Mouse (Mus musculus): Measurements from ENCODE around the gene Gm609. TPM values are rescaled to one million over a fixed set of nuclear protein-coding genes. Genes with fewer than 3 reads are reported as not detected.
"Not testable (repeated sequence)": the region's sequence is repeated elsewhere in the genome, so short reads cannot be mapped to it uniquely, and the experiment has no call there.

The Gm609 gene
- polyA plus RNA-seq, 1 experiment from 2014 or later: not detected

DNA sequence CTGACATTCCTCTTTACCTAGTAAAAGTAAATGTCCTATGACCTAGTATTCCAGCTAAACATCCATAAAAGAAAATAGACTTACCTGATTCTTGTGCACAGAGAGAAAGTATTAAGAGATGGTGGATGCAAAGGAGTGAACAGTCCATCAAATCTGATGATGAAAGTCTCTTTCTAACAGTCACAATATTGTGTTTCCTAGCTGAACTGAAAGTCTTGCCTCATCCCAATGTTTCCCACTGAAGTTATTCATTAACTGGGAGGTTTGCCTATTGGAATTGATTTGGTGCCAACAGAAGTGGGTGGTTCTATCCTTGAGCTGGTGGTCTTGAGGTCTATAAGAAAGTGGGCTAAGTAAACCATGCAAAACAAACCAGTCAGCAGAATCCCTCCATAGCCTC lies 38.0 kb downstream of the Gm609 start:
- no peaks in the 10 kb centered on the region for H3K27me3 ChIP-seq (replicated peaks; ENCODE audit: control insufficient read depth, insufficient read depth, low read length)
- ATAC-seq (no peak), DNase-seq (ENCODE audit: low spot score) (no peak)
- H3K4me3 ChIP-seq (ENCODE audit: low read depth, low read length): no peak overlapping the region
- no peaks in the 10 kb centered on the region for H3K36me3 ChIP-seq (ENCODE audit: control insufficient read depth, insufficient read depth, low read length)
- no peaks in the 10 kb centered on the region for H3K4me1 ChIP-seq (ENCODE audit: control insufficient read depth, insufficient read depth, low read length)
- no peak overlapping the region for H3K9ac ChIP-seq (ENCODE audit: low read length)
- H3K9me3 ChIP-seq (replicated peaks; ENCODE audit: control insufficient read depth, low read length): no peaks in the 10 kb centered on the region
- H3K27ac ChIP-seq (ENCODE audit: low read depth, low read length): no peak overlapping the region
- H3K4me2 ChIP-seq (ENCODE audit: low read length): no peak overlapping the region

DNA sequence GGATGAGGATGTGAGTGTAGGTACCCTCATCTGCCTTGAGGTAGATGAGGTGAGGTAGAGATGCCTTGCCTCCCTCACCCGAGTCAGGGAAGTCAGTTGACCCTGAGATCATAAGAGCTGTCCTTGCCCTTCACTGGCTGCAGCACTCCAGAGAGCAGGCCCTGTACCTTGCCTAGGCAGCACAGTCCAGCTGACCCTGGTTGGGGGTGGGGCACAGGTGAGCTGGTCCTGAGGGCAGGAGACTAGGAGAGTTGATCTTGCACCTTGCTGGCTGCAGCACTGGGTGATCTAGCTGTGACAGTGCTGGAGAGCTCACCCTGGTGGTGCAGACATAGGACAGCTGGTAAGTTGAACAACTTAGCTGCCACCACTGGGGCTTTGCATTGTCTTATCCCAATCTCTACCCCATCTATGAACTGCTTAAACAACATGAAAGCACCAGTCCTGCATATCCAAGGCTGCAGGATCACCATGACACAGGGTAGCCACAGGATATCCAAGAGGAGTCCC lies 55.5 kb downstream of the Gm609 start:
- Histone ChIP-seq H3K4me2 (ENCODE audit: low read length) (no peak overlapping the region), H3K9ac (ENCODE audit: low read length) (no peak overlapping the region), H3K4me1 (ENCODE audit: control insufficient read depth, insufficient read depth, low read length) (no peaks in the 10 kb centered on the region), H3K27ac (ENCODE audit: low read depth, low read length) (no peak overlapping the region), H3K9me3 (replicated peaks; ENCODE audit: control insufficient read depth, low read length) (no peaks in the 10 kb centered on the region), H3K27me3 (replicated peaks; ENCODE audit: control insufficient read depth, insufficient read depth, low read length) (no peaks in the 10 kb centered on the region), H3K36me3 (ENCODE audit: control insufficient read depth, insufficient read depth, low read length) (no peaks in the 10 kb centered on the region), H3K4me3 (ENCODE audit: low read depth, low read length) (no peak overlapping the region)
- DNase-seq (ENCODE audit: low spot score) (no peak), ATAC-seq (no peak)
- WGBS: 94% methylated on average over 1 of the region's 1 CpGs

DNA sequence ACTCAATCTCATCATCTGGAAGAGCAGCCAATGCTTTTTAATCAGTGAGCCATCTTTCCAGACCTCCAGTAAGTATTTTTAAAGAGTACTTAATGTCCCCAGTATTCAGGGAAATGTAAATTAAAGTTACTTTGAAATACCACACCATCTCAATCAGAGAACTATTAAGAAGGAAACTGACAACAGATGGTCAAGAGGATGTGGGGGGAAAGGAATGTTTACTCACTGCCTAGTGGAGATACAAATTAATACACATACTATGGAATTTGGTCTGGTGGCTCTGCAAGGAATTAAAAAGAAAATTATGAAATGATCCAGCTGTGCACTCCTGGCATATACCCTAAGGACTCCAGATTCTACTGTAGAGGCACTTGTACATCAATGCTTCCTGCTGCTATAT lies 57.2 kb downstream of the Gm609 start:
- no peak for ATAC-seq
- no peak overlapping the region for H3K27ac ChIP-seq (ENCODE audit: low read depth, low read length)
- H3K36me3 ChIP-seq (ENCODE audit: control insufficient read depth, insufficient read depth, low read length): no peaks in the 10 kb centered on the region
- H3K9ac ChIP-seq (ENCODE audit: low read length): no peak overlapping the region
- no peaks in the 10 kb centered on the region for H3K9me3 ChIP-seq (replicated peaks; ENCODE audit: control insufficient read depth, low read length)
- H3K4me3 ChIP-seq (ENCODE audit: low read depth, low read length): no peak overlapping the region
- no peak overlapping the region for H3K4me2 ChIP-seq (ENCODE audit: low read length)
- no peaks in the 10 kb centered on the region for H3K4me1 ChIP-seq (ENCODE audit: control insufficient read depth, insufficient read depth, low read length)
- DNase-seq (ENCODE audit: low spot score): no peak
- no peaks in the 10 kb centered on the region for H3K27me3 ChIP-seq (replicated peaks; ENCODE audit: control insufficient read depth, insufficient read depth, low read length)

DNA sequence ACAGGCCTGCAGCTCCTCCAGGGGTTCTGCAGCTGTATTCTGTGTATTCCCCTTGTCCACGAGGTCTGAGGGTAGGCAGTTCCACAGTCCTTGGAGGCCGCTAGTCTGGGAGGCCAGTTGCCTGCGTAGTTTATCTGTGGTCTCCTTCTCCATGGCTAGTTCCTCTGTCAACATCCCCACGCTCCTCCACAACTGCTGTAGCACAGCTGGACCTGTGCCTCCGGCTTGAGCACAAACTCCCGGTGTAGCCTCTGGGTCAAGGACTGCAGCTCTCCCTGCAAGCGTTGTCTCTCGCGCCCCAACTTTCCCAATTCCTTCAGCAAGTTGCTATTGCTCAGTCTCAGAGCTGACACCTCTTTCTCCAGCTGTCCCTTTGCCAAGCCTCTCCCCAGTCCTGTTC lies 65.1 kb downstream of the Gm609 start:
- no peak for DNase-seq (ENCODE audit: low spot score)
- Histone ChIP-seq H3K27me3 (replicated peaks; ENCODE audit: control insufficient read depth, insufficient read depth, low read length) (no peaks in the 10 kb centered on the region), H3K9ac (ENCODE audit: low read length) (no peak overlapping the region), H3K27ac (ENCODE audit: low read depth, low read length) (no peak overlapping the region), H3K4me1 (ENCODE audit: control insufficient read depth, insufficient read depth, low read length) (no peaks in the 10 kb centered on the region), H3K9me3 (replicated peaks; ENCODE audit: control insufficient read depth, low read length) (no peaks in the 10 kb centered on the region), H3K4me2 (ENCODE audit: low read length) (no peak overlapping the region), H3K4me3 (ENCODE audit: low read depth, low read length) (no peak overlapping the region), H3K36me3 (ENCODE audit: control insufficient read depth, insufficient read depth, low read length) (no peaks in the 10 kb centered on the region)
- no peak for ATAC-seq
- 92% methylated on average over 9 of the region's 9 CpGs for WGBS

DNA sequence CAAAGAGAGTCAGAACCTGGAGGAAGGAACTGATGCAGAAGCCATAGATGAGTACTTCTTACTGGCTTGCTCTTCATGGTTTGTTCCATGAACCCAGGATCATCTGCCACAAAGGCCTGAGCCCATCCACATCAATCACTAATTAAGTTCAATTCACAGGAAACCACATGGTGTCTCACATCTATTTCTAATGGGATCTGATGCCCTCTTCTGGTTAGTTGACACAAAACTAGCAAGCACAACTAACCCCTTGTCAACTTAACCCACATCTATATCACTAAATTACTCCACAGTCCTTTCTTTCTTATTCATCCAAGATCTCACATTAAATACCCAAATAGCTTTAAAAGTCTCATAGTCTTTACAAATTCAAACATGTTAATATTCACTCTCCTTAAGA lies 79.3 kb downstream of the Gm609 start:
- Histone ChIP-seq H3K36me3 (ENCODE audit: control insufficient read depth, insufficient read depth, low read length) (no peaks in the 10 kb centered on the region), H3K9ac (ENCODE audit: low read length) (no peak overlapping the region), H3K4me1 (ENCODE audit: control insufficient read depth, insufficient read depth, low read length) (no peaks in the 10 kb centered on the region), H3K4me2 (ENCODE audit: low read length) (no peak overlapping the region), H3K4me3 (ENCODE audit: low read depth, low read length) (no peak overlapping the region), H3K9me3 (replicated peaks; ENCODE audit: control insufficient read depth, low read length) (no peaks in the 10 kb centered on the region), H3K27me3 (replicated peaks; ENCODE audit: control insufficient read depth, insufficient read depth, low read length) (no peaks in the 10 kb centered on the region), H3K27ac (ENCODE audit: low read depth, low read length) (no peak overlapping the region)
- DNase-seq (ENCODE audit: low spot score) (peak; percentile 28), ATAC-seq (no peak)

DNA sequence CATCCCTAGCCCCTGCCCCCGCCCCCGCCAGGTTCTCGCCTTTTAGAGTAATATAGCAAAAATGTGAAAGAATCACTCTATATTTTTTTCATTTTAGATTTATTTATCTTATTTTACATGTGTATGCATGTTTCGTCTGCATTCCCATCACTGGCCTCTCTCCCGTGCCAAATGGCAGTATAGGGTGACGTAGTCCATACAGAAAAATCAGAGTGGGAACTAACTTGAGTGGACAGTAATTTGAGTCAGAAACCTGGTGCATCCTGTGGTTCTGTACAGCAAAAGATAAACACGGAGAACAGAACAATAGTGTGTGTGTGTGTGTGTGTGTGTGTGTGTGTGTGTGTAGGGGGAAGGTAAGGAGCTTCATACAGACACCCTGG lies 83.7 kb downstream of the Gm609 start:
- H3K27me3 ChIP-seq (replicated peaks; ENCODE audit: control insufficient read depth, insufficient read depth, low read length); H3K4me1 ChIP-seq (ENCODE audit: control insufficient read depth, insufficient read depth, low read length); H3K9me3 ChIP-seq (replicated peaks; ENCODE audit: control insufficient read depth, low read length); DNase-seq (ENCODE audit: low spot score); H3K36me3 ChIP-seq (ENCODE audit: control insufficient read depth, insufficient read depth, low read length): not testable (repeated sequence)
- 31% methylated on average over 7 of the region's 7 CpGs for WGBS
- H3K4me3 ChIP-seq (ENCODE audit: low read depth, low read length): peak overlapping the region; percentile 56
- H3K4me2 ChIP-seq (ENCODE audit: low read length): peak overlapping the region; percentile 61
- peak; percentile 43 for ATAC-seq
- peak overlapping the region; percentile 92 for H3K27ac ChIP-seq (ENCODE audit: low read depth, low read length)
- peak overlapping the region; percentile 86 for H3K9ac ChIP-seq (ENCODE audit: low read length)

DNA sequence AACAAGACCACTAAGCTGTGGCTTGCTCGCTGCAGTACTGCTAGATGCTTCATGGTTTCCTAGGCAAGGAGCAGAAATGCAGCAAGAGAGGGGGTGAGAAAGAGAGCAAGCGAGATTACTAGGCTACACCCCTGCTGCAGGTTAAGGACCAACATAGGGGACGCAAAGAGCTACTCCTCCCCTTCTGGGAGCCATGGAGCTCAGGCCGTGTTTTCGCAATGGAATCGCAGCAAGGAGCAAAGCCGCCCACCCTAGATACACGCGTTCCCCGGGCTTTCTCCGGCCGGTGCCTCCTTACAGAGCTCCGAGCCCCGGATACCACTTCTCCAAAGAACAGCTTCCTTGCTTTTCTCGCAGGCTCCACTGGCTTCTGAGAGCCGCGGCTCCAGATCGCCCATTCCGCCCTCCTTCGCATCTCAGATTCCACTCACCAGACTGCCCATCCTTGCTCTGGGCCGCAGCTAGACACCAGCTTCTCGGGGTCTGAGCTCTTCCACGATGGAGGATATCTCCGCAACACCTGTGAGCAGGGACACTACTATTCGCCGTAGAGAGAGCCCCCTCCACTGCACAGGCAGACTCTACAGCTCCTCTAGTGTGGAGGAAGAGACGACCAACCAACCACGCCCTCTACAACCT lies 84.2 kb downstream of the Gm609 start, which contains the start of gene Cd200:
Cd200 (minus strand) TSS at position 629 of the 639 bp plus-strand sequence.
- Histone ChIP-seq H3K27me3 (replicated peaks; ENCODE audit: control insufficient read depth, insufficient read depth, low read length) (no peaks in the 10 kb centered on the region), H3K4me3 (ENCODE audit: low read depth, low read length) (peak within 1 kb of the TSS; percentile 56), H3K4me2 (ENCODE audit: low read length) (peak within 1 kb of the TSS; percentile 61), H3K36me3 (ENCODE audit: control insufficient read depth, insufficient read depth, low read length) (no peaks in the 10 kb centered on the region), H3K27ac (ENCODE audit: low read depth, low read length) (peak within 1 kb of the TSS; percentile 92), H3K9ac (ENCODE audit: low read length) (peak within 1 kb of the TSS; percentile 86), H3K9me3 (replicated peaks; ENCODE audit: control insufficient read depth, low read length) (no peaks in the 10 kb centered on the region), H3K4me1 (ENCODE audit: control insufficient read depth, insufficient read depth, low read length) (no peaks in the 10 kb centered on the region)
- ATAC-seq: peak; percentile 95
- under 1% methylated on average over 28 of the region's 28 CpGs for WGBS
- DNase-seq (ENCODE audit: low spot score): peak; percentile 77

DNA sequence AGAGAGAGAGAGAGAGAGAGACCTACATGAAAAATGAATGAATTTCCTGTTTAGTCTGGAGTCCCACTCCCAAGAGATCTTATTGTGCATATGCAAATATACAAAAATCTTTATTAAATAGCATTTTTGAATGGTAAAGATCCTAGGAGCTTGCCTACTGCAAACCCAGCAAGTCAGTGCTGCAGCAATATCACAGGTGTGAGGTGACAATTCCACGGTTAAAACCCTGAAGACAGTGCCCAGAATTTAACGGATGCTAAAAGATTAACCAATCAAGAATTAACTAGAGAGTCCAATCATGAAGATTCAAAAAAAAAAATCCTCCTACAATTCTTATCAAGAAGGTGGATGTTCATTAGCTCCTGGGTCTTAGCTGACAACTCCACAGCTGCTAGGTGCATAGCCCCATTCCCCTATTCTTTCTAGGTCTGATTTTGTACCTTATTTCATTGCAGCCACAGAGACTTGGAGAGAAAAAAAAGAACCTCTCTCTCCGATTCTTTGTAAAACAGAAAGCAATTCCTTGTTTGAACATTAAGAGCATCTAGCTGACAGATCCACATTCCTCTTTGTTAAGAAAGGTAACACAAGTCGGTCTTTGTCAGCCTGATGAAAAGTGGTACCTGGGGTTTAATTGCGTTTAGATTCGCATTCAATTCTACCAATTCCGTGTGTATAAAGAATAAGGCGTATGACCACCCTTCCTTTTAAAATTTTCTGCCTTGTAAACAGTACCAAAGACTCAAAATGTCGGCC lies 84.9 kb downstream of the Gm609 start:
- Histone ChIP-seq H3K9ac (ENCODE audit: low read length) (peak overlapping the region; percentile 86), H3K4me2 (ENCODE audit: low read length) (peak overlapping the region; percentile 61), H3K9me3 (replicated peaks; ENCODE audit: control insufficient read depth, low read length) (no peaks in the 10 kb centered on the region), H3K4me1 (ENCODE audit: control insufficient read depth, insufficient read depth, low read length) (no peaks in the 10 kb centered on the region), H3K4me3 (ENCODE audit: low read depth, low read length) (peak overlapping the region; percentile 56), H3K27me3 (replicated peaks; ENCODE audit: control insufficient read depth, insufficient read depth, low read length) (no peaks in the 10 kb centered on the region), H3K36me3 (ENCODE audit: control insufficient read depth, insufficient read depth, low read length) (no peaks in the 10 kb centered on the region), H3K27ac (ENCODE audit: low read depth, low read length) (peak overlapping the region; percentile 92)
- DNase-seq (ENCODE audit: low spot score) (peak; percentile 30), ATAC-seq (no peak)
- WGBS: 22% methylated on average over 9 of the region's 9 CpGs

DNA sequence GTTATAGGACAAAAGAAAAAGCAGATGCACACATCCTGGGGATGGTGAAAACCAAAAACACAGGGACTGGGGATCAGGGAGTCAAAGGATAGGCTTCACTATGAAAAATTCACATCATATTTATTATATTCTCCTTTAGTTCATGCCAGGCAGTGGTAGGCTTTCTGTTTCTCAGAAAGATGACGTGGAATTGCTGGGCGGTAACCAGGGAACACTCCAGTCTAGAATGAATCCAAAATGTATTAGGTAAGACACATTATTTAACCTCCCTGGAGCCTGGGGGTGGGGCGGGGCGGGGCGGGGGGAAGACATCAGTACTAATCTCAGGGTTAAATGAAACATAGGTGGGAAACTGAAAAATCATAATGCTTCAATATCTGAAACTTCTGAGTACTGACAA lies 85.7 kb downstream of the Gm609 start:
- H3K27me3 ChIP-seq (replicated peaks; ENCODE audit: control insufficient read depth, insufficient read depth, low read length): no peaks in the 10 kb centered on the region
- H3K4me2 ChIP-seq (ENCODE audit: low read length): peak overlapping the region; percentile 61
- WGBS: 85% methylated on average over 5 of the region's 5 CpGs
- no peaks in the 10 kb centered on the region for H3K9me3 ChIP-seq (replicated peaks; ENCODE audit: control insufficient read depth, low read length)
- no peaks in the 10 kb centered on the region for H3K4me1 ChIP-seq (ENCODE audit: control insufficient read depth, insufficient read depth, low read length)
- ATAC-seq: no peak
- peak; percentile 15 for DNase-seq (ENCODE audit: low spot score)
- peak overlapping the region; percentile 86; the same call in 1 of the 2 replicates for H3K9ac ChIP-seq (ENCODE audit: low read length)
- peak overlapping the region; percentile 56 for H3K4me3 ChIP-seq (ENCODE audit: low read depth, low read length)
- H3K36me3 ChIP-seq (ENCODE audit: control insufficient read depth, insufficient read depth, low read length): no peaks in the 10 kb centered on the region
- no peak overlapping the region for H3K27ac ChIP-seq (ENCODE audit: low read depth, low read length)
